Mouse (Mus musculus) liver, embryonic 18 days (tissue): ENCODE data around the gene Vmn1r94. TPM values are rescaled to one million over a fixed set of nuclear protein-coding genes. Genes with fewer than 3 reads are reported as not detected.

Experiments used
- polyA plus RNA-seq: library from polyadenylated mRNA; depleted of rRNA; stranded (reverse); fragments of >200 nt; gene quantifications from 2 replicates; pipeline ENCODE4 v1.2.3, GENCODE M21; 2012; rRNA removed

Gene Vmn1r94
- not detected in 2 replicates for polyA plus RNA-seq

GRCm38 (mm10) chr7:20168277-20168676 is at the start of gene Vmn1r94:
Vmn1r94 (minus strand) TSS chr7:20168377.

GRCm38 (mm10) chr7:20205507-20205906 is 37.3 kb upstream of the Vmn1r94 start, which contains the start of gene Gm6164:
Gm6164 (minus strand) TSS chr7:20205607.

GRCm38 (mm10) chr7:20193410-20193809 is 25.2 kb upstream of the Vmn1r94 start, which contains the start of gene Vmn1r95:
Vmn1r95 (plus strand) TSS chr7:20193710.

GRCm38 (mm10) chr7:20138988-20139387 is 29.2 kb downstream of the Vmn1r94 start, which contains the start of gene Vmn1r93:
Vmn1r93 (minus strand) TSS chr7:20139088.

GRCm38 (mm10) chr7:20122479-20122878 is 45.7 kb downstream of the Vmn1r94 start, which contains the start of gene Gm16442:
Gm16442 (minus strand) TSS chr7:20122579.

Other genes with a start within 250 kb of the Vmn1r94 start
- 5.7 and 6.1 TPM in 2 replicates for gene Pvr, start 247.2 kb downstream of the Vmn1r94 start, polyA plus RNA-seq
- gene Igsf23, start 217.6 kb downstream of the Vmn1r94 start, polyA plus RNA-seq, result 0.34 and 0.91 TPM in 2 replicates
- 0.02 TPM in 1 of 2 replicates, not detected in the other for gene Ceacam20, start 203.0 kb downstream of the Vmn1r94 start, polyA plus RNA-seq
- gene Nlrp9b, start 176.9 kb downstream of the Vmn1r94 start, polyA plus RNA-seq, result not detected in 2 replicates
- gene Vmn1r91, start 68.7 kb downstream of the Vmn1r94 start, polyA plus RNA-seq, result not detected in 2 replicates
- not detected in 2 replicates for gene Gm16442, start 45.8 kb downstream of the Vmn1r94 start, polyA plus RNA-seq
- not detected in 2 replicates for gene Vmn1r93, start 29.3 kb downstream of the Vmn1r94 start, polyA plus RNA-seq
- not detected in 2 replicates for gene Vmn1r95, start 25.3 kb upstream of the Vmn1r94 start, polyA plus RNA-seq
- not detected in 2 replicates for gene Gm6164, start 37.2 kb upstream of the Vmn1r94 start, polyA plus RNA-seq
- gene Gm4498, start 65.5 kb upstream of the Vmn1r94 start, polyA plus RNA-seq, result not detected in 2 replicates
- gene Gm5890, start 94.5 kb upstream of the Vmn1r94 start, polyA plus RNA-seq, result not detected in 2 replicates
- gene Gm4133, start 165.7 kb upstream of the Vmn1r94 start, polyA plus RNA-seq, result not detected in 2 replicates
- not detected in 2 replicates for gene Gm5728, start 207.0 kb upstream of the Vmn1r94 start, polyA plus RNA-seq
- not detected in 2 replicates for gene Vmn1r100, start 249.6 kb upstream of the Vmn1r94 start, polyA plus RNA-seq